Mouse (Mus musculus) limb, embryonic 12.5 days (tissue): Measurements from ENCODE around the gene T2. TPM values are rescaled to one million over a fixed set of nuclear protein-coding genes. Genes with fewer than 3 reads are reported as not detected.

Experiments used
- ATAC-seq: fragments of 200-750 bp; cut with Nextera tagmentation; 2 replicates; pipeline ENCODE4 v1.8.0; 2017; ENCODE audit warnings: low read depth, moderate TSS enrichment; ENCODE audit not compliant: insufficient number of reproducible peaks, insufficient read depth, low FRiP score, low TSS enrichment
- H3K27ac ChIP-seq: fragments of 300-500 bp; sonication (generic); 2 replicates; pipeline ENCODE4 v1.5.1; 2016; ENCODE audit warnings: mild to moderate bottlenecking, moderate library complexity
- H3K27me3 ChIP-seq: fragments of 300-500 bp; sonication (generic); 2 replicates; pipeline ENCODE4 v1.6.1; 2016; ENCODE audit warnings: mild to moderate bottlenecking, moderate library complexity
- H3K36me3 ChIP-seq: fragments of 300-500 bp; sonication (generic); 2 replicates; pipeline ENCODE4 v1.6.1; 2016; ENCODE audit warnings: mild to moderate bottlenecking, moderate library complexity
- H3K4me1 ChIP-seq: fragments of 300-500 bp; sonication (generic); replicated peaks from 2 replicates; pipeline ENCODE4 v1.6.1; 2016
- H3K4me2 ChIP-seq: fragments of 300-500 bp; sonication (generic); 2 replicates; pipeline ENCODE4 v1.6.1; 2016; ENCODE audit warnings: mild to moderate bottlenecking, moderate library complexity
- H3K4me3 ChIP-seq: fragments of 300-500 bp; sonication (generic); replicated peaks from 2 replicates; pipeline ENCODE4 v1.5.1; 2016; ENCODE audit warnings: mild to moderate bottlenecking
- H3K9ac ChIP-seq: fragments of 300-500 bp; sonication (generic); replicated peaks from 2 replicates; pipeline ENCODE4 v1.6.1; 2016; ENCODE audit warnings: mild to moderate bottlenecking, moderate library complexity
- H3K9me3 ChIP-seq: fragments of 300-500 bp; sonication (generic); 2 replicates; pipeline ENCODE4 v1.6.1; 2016; ENCODE audit warnings: mild to moderate bottlenecking, moderate library complexity
- WGBS: fragments of 180-500 bp; shearing (Covaris S2); methylation state at CpG from one replicate; pipeline ENCODE4 v1.1.7; 2016; 5-methylcytosine and 5-hydroxymethylcytosine counted together
- polyA plus RNA-seq: library from polyadenylated mRNA; unstranded; fragments of >200 nt; fragmentation: Nextera tagmentation; extraction: Ambion mirVana; gene quantifications from 2 replicates; pipeline ENCODE4 v1.2.1, GENCODE M21; 2016

The T2 gene
- polyA plus RNA-seq, 1 experiment from 2014 or later = 1.4 TPM

DNA sequence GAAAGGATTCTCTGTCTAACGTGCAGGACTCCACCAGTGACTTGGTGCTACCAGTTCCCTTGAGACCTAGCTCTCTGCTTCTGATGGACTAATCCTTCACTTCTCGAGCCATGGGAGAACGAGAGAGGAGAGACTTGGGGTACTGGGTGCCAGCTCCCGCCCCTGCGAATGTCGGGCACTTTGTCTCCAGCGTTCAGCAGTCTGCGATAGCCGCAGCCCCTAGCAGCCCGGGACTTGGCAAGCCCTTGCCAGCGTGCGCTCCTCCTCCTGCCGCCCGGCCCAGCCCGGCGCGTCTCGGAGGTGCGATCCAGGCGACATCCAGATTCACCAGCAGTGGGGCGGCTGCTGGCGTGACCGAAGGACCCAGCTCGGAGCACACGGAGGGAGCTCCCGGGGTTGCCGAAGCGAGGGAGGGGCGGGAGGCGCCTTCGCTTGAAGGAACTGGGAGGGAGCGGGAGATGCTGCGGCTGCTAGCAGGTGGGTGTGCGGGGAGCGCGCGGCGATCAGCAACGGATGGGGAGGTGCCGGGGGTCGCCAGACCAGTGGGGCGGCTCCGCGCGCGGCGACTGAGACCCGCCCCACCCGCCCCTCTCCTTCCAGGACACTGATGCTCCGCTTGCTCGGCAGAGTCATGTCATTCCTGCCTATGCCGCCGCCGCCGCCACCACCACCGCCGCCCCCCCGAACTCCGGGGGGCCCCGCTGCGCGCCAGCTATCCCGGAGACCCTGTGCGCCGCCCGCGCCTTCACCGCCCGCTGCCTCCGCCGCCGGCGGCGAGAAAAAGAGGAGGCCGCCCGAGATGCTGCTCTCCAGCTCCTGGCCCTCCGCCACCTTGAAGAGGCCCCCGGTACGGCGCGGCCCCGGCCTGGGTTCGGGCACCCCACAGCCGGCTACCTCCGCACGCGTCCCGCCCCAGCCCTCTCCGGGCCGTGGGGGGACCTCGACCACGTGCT lies 15.1 kb upstream of the T2 start:
- Histone ChIP-seq H3K4me2 (peak overlapping the region; percentile 100), H3K27me3 (peaks cover 62% of the 10 kb centered on the region), H3K4me3 (peak overlapping the region; percentile 62), H3K9ac (peak overlapping the region; percentile 65), H3K27ac (no peak overlapping the region), H3K36me3 (no peaks in the 10 kb centered on the region), H3K4me1 (peaks cover 17% of the 10 kb centered on the region), H3K9me3 (no peaks in the 10 kb centered on the region)
- ATAC-seq = peak; percentile 31; the same call in 1 of the 2 replicates
- WGBS = under 1% methylated on average over 61 of the region's 92 CpGs

DNA sequence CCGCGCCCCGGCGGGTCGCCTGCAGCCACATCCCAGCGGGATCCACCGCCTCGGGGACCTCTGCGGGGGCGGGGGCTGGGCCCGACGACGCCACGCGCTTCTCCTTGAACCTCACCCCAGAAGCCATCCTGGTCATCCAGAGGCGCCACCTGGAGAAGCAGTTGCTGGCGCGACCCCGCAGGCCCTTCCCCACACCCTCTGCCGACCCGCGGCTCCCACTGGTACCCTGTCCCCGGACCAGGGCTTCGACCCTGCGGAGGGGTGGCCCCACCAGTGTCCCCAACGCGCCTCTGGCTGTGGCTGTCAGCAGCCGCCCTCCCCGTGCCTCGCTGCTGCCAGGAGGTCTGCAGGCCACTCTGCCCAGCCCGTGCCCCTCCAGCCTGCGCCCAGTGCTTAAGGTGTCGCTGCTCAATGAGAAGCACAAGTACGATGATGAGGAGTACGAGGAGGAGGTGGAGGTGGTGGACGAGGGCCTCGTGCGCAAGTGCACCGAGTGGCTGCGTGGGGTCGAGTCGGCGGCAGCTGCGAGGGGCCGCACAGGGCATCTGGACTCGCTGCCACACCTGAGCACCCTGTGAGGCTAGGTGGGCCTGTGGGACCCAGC lies 14.3 kb upstream of the T2 start:
- Histone ChIP-seq H3K4me2 (peak overlapping the region; percentile 100), H3K4me1 (peaks cover 17% of the 10 kb centered on the region), H3K9me3 (no peaks in the 10 kb centered on the region), H3K9ac (peak overlapping the region; percentile 65), H3K4me3 (peak overlapping the region; percentile 62), H3K27ac (no peak overlapping the region), H3K36me3 (no peaks in the 10 kb centered on the region), H3K27me3 (peaks cover 62% of the 10 kb centered on the region)
- ATAC-seq = no peak
- 10% methylated on average over 46 of the region's 46 CpGs for WGBS

DNA sequence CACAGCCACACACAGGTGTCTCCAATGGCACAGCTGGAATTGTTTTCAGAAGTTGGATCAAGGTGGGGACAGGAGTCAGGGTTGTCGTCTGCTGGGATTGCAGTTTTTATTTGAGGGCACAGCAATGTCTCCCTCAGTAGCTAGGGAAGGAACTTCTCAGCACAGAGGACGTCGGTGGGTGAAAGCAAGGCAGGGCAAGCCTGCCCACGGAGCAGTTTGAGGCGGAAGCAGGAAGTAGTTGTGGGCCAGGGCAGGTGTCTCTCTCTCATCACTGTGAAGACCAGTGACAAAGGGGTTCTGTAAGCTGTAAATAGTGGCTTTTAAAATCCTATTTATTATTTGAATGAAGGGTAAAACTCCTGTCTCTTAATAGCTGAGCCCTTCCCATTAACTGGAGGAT lies 13.1 kb upstream of the T2 start:
- no peaks in the 10 kb centered on the region for H3K36me3 ChIP-seq
- H3K4me1 ChIP-seq = peaks cover 17% of the 10 kb centered on the region
- H3K27ac ChIP-seq = no peak overlapping the region
- no peak for ATAC-seq
- H3K4me3 ChIP-seq = no peak overlapping the region
- 51% methylated on average over 5 of the region's 5 CpGs for WGBS
- H3K9me3 ChIP-seq = no peaks in the 10 kb centered on the region
- peaks cover 60% of the 10 kb centered on the region for H3K27me3 ChIP-seq
- no peak overlapping the region for H3K9ac ChIP-seq
- no peak overlapping the region for H3K4me2 ChIP-seq

DNA sequence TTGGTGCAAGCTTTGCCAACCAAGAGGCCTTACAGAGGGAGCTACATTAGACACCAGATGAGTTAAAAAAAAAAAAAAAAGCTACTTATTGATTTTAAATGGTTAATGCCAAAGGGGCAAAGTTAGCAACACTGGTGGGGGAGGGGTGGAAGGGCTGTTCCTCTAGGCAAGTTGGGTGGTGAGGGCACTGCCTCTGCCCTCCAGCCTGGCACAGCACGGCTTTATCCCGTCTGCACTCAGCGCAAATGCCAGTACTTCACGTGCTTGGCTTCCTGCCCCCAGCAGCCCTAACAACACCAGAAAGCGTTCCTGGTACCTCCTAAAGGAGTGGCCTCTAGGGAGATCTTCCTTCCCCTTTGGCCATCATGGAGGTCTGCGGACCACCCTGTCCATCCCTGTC lies 12.4 kb upstream of the T2 start:
- H3K36me3 ChIP-seq = no peaks in the 10 kb centered on the region
- no peak for ATAC-seq
- H3K27me3 ChIP-seq = peaks cover 54% of the 10 kb centered on the region
- no peak overlapping the region for H3K9ac ChIP-seq
- no peak overlapping the region for H3K27ac ChIP-seq
- H3K4me2 ChIP-seq = no peak overlapping the region
- no peak overlapping the region for H3K4me3 ChIP-seq
- WGBS = 76% methylated on average over 6 of the region's 6 CpGs
- H3K4me1 ChIP-seq = peaks cover 17% of the 10 kb centered on the region
- no peaks in the 10 kb centered on the region for H3K9me3 ChIP-seq

DNA sequence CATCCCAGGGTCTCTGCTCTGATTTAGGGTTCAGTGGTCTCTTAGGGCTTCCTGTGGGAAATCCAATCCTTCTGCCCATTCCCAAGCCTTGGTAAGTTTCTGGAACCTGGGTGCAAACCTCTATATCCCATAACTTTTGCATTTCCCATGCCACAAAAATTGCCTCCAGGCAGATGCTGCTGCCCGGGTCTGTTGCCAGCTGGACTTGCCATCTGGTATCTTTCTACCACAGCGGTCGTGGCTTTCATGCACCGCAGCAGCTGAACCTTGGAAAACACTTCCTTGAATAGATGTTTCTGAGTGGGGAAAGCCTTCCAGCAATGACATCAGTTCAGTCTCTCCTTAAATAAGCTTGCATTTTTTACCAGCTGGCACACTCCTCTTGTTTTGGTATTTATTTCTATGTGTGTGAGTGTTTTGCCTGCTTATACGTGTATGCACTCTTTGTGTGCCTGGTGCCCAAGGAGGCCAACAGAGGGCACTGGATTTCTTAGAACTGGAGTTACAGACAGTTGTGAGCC lies 8.0 kb upstream of the T2 start:
- Histone ChIP-seq H3K9me3 (no peaks in the 10 kb centered on the region), H3K36me3 (no peaks in the 10 kb centered on the region), H3K9ac (no peak overlapping the region), H3K4me1 (no peaks in the 10 kb centered on the region), H3K4me3 (no peak overlapping the region), H3K27me3 (peaks cover 10% of the 10 kb centered on the region), H3K27ac (no peak overlapping the region), H3K4me2 (no peak overlapping the region)
- 83% methylated on average over 5 of the region's 5 CpGs for WGBS
- ATAC-seq = no peak

- no peaks in the 10 kb centered on the region for H3K9me3 ChIP-seq
- H3K4me1 ChIP-seq = no peaks in the 10 kb centered on the region
- 0 out of 2 replicates have a peak, but pooled peaks cover 2% of the 10 kb centered on the region for H3K27me3 ChIP-seq
- no peaks in the 10 kb centered on the region for H3K36me3 ChIP-seq
- H3K27ac ChIP-seq = no peak overlapping the region
- no peak for ATAC-seq
- no peak overlapping the region for H3K4me3 ChIP-seq
- H3K4me2 ChIP-seq = no peak overlapping the region
- 85% methylated on average over 4 of the region's 4 CpGs for WGBS
- no peak overlapping the region for H3K9ac ChIP-seq
Observed at GRCm38 (mm10) chr17:8348941-8349340, 6.9 kb upstream of the T2 start.

- no peak overlapping the region for H3K4me2 ChIP-seq
- no peak overlapping the region for H3K9ac ChIP-seq
- no peaks in the 10 kb centered on the region for H3K9me3 ChIP-seq
- H3K27me3 ChIP-seq = no peaks in the 10 kb centered on the region
- WGBS = 88% methylated on average over 7 of the region's 7 CpGs
- no peak overlapping the region for H3K27ac ChIP-seq
- no peaks in the 10 kb centered on the region for H3K36me3 ChIP-seq
- H3K4me1 ChIP-seq = no peaks in the 10 kb centered on the region
- H3K4me3 ChIP-seq = no peak overlapping the region
- ATAC-seq = no peak
Observed at GRCm38 (mm10) chr17:8351088-8351487, 4.7 kb upstream of the T2 start.

GRCm38 (mm10) chr17:8357498-8357897 lies 1.7 kb downstream of the T2 start:
- H3K9ac ChIP-seq = no peak overlapping the region
- WGBS = 81% methylated on average over 6 of the region's 6 CpGs
- H3K4me1 ChIP-seq = peaks cover 14% of the 10 kb centered on the region
- H3K9me3 ChIP-seq = no peaks in the 10 kb centered on the region
- no peaks in the 10 kb centered on the region for H3K36me3 ChIP-seq
- H3K27me3 ChIP-seq = peaks cover 5% of the 10 kb centered on the region; the same call in 1 of the 2 replicates
- H3K27ac ChIP-seq = no peak overlapping the region
- no peak overlapping the region for H3K4me3 ChIP-seq
- H3K4me2 ChIP-seq = no peak overlapping the region
- no peak for ATAC-seq

GRCm38 (mm10) chr17:8360876-8361275 lies 5.1 kb downstream of the T2 start:
- no peaks in the 10 kb centered on the region for H3K9me3 ChIP-seq

GRCm38 (mm10) chr17:8361281-8362103 lies 5.7 kb downstream of the T2 start:
- WGBS = 76% methylated on average over 10 of the region's 10 CpGs
- no peak overlapping the region for H3K27ac ChIP-seq

More at GRCm38 (mm10) chr17:8360876-8361275, 5.1 kb downstream of the T2 start:
- Histone ChIP-seq H3K9ac (no peak overlapping the region), H3K27ac (no peak overlapping the region), H3K4me3 (no peak overlapping the region), H3K27me3 (peaks cover 5% of the 10 kb centered on the region; the same call in 1 of the 2 replicates), H3K36me3 (no peaks in the 10 kb centered on the region), H3K4me1 (peaks cover 17% of the 10 kb centered on the region), H3K4me2 (no peak overlapping the region)
- no peak for ATAC-seq
- WGBS = 96% methylated on average over 5 of the region's 5 CpGs

More at GRCm38 (mm10) chr17:8361281-8362103, 5.7 kb downstream of the T2 start:
- Histone ChIP-seq H3K4me1 (peaks cover 17% of the 10 kb centered on the region), H3K4me2 (no peak overlapping the region), H3K9ac (no peak overlapping the region), H3K4me3 (no peak overlapping the region), H3K9me3 (no peaks in the 10 kb centered on the region), H3K36me3 (no peaks in the 10 kb centered on the region), H3K27me3 (peaks cover 5% of the 10 kb centered on the region; the same call in 1 of the 2 replicates)
- no peak for ATAC-seq
